Mouse (Mus musculus) heart, postnatal 0 days (tissue): ENCODE results near the gene Ccdc180. TPM values are rescaled to one million over a fixed set of nuclear protein-coding genes. Genes with fewer than 3 reads are reported as not detected.
A peak's percentile ranks its signal among the peaks of the same experiment; 100 is the strongest.

Source experiments
- ATAC-seq: fragments of 200-750 bp; cut with Nextera tagmentation; 2 replicates; pipeline ENCODE4 v1.8.0; 2017; ENCODE audit warnings: low read depth, moderate number of reproducible peaks, moderate library complexity; ENCODE audit not compliant: insufficient read depth
- DNase-seq: peaks from one replicate; pipeline ENCODE4 v3.0.0-alpha.2; 2016; ENCODE audit warnings: low spot score
- H3K27ac ChIP-seq: fragments of 300-500 bp; sonication (generic); 2 replicates; pipeline ENCODE4 v1.5.1; 2014; ENCODE audit warnings: low read depth, mild to moderate bottlenecking
- H3K27me3 ChIP-seq: fragments of 300-500 bp; sonication (generic); 2 replicates; pipeline ENCODE4 v1.6.1; 2014; ENCODE audit warnings: low read length, mixed read lengths; ENCODE audit not compliant: control insufficient read depth, insufficient read depth
- H3K36me3 ChIP-seq: fragments of 300-500 bp; sonication (generic); replicated peaks from 2 replicates; pipeline ENCODE4 v1.6.1; 2014; ENCODE audit warnings: low read length, mixed read lengths; ENCODE audit not compliant: control insufficient read depth, insufficient read depth
- H3K4me1 ChIP-seq: fragments of 300-500 bp; sonication (generic); 2 replicates; pipeline ENCODE4 v1.6.1; 2014; ENCODE audit warnings: antibody characterized with exemption; ENCODE audit not compliant: control insufficient read depth, insufficient read depth
- H3K4me2 ChIP-seq: fragments of 300-500 bp; sonication (generic); 2 replicates; pipeline ENCODE4 v1.6.1; 2014; ENCODE audit warnings: low read depth, mild to moderate bottlenecking, low read length, moderate library complexity
- H3K4me3 ChIP-seq: fragments of 300-500 bp; sonication (generic); 2 replicates; pipeline ENCODE4 v1.5.1; 2014; ENCODE audit warnings: low read depth, low read length
- H3K9ac ChIP-seq: fragments of 300-500 bp; sonication (generic); replicated peaks from 2 replicates; pipeline ENCODE4 v1.6.1; 2014; ENCODE audit warnings: low read depth, low read length, mixed read lengths
- H3K9me3 ChIP-seq: fragments of 300-500 bp; sonication (generic); replicated peaks from 2 replicates; pipeline ENCODE4 v1.6.1; 2016; ENCODE audit warnings: low read length; ENCODE audit not compliant: control insufficient read depth
- CTCF ChIP-seq: IDR thresholded peaks from 2 replicates; pipeline ENCODE4 v1.5.1; 2016; ENCODE audit warnings: antibody characterized with exemption, control low read depth, low read depth
- EP300 ChIP-seq: IDR thresholded peaks from 2 replicates; pipeline ENCODE4 v1.6.1; 2016; ENCODE audit warnings: antibody characterized with exemption, low read depth
- WGBS: fragments of 180-500 bp; shearing (Covaris S2); extraction: QIAGEN DNeasy Blood & Tissue Kit; methylation state at CpG from one replicate; pipeline ENCODE4 v1.1.7; 2014; 5-methylcytosine and 5-hydroxymethylcytosine counted together
- polyA plus RNA-seq: library from polyadenylated mRNA; unstranded; fragments of >200 nt; fragmentation: Nextera tagmentation; extraction: Ambion mirVana; gene quantifications from 2 replicates; pipeline ENCODE4 v1.2.1, GENCODE M21; 2015
- total RNA-seq: library from RNA; depleted of rRNA; stranded (reverse); fragments of >200 nt; gene quantifications from 2 replicates; pipeline ENCODE4 v1.2.3, GENCODE M21; 2014; ENCODE audit warnings: low replicate concordance

Gene Ccdc180
- total and polyA plus RNA-seq, 2 experiments from 2014 or later, result 0.12 TPM; not detected in 1

GRCm38 (mm10) chr4:45867416-45867815 lies 22.7 kb upstream of the Ccdc180 start:
- DNase-seq (no peak), ATAC-seq (no peak)
- TF ChIP-seq EP300 (no peak), CTCF (no peak)
- Histone ChIP-seq H3K9me3 (no peaks in the 10 kb centered on the region), H3K36me3 (no peaks in the 10 kb centered on the region), H3K27me3 (no peaks in the 10 kb centered on the region), H3K27ac (no peak overlapping the region), H3K4me3 (no peak overlapping the region), H3K4me2 (no peak overlapping the region), H3K4me1 (peaks cover 4% of the 10 kb centered on the region; the same call in 1 of the 2 replicates), H3K9ac (no peak overlapping the region)
- WGBS, result 87% methylated on average over 8 of the region's 8 CpGs

- Histone ChIP-seq H3K27ac (no peak overlapping the region), H3K27me3 (no peaks in the 10 kb centered on the region), H3K9me3 (no peaks in the 10 kb centered on the region), H3K36me3 (no peaks in the 10 kb centered on the region), H3K4me1 (peaks cover 4% of the 10 kb centered on the region; the same call in 1 of the 2 replicates), H3K4me3 (no peak overlapping the region), H3K4me2 (peak overlapping the region; percentile 19; the same call in 1 of the 2 replicates), H3K9ac (no peak overlapping the region; the same call in 1 of the 2 replicates)
- no peak for ATAC-seq
- TF ChIP-seq EP300 (no peak), CTCF (no peak)
- WGBS, result 32% methylated on average over 24 of the region's 24 CpGs
- no peak for DNase-seq
These were observed 20.9 kb upstream of the Ccdc180 start for GRCm38 (mm10) chr4:45869021-45869815.

DNA sequence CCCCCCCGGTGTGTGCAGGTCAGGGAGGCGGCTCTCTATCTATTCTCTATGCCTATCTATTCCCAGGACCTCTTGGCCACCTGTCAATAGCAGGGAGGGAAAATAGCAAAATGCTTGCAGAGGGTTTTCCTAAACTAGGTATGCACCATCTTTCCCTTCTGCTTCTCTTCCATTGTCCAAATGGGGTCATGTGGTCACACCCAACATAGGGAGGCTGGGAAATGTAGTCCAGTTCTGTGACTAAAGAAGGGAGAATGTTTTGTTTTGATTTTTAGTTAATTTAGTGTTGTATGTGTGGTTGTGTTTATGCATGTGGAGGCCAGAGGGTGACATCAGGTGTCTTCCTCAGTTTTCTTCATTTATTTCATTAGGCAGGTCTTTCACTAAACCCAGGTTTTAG lies 18.0 kb upstream of the Ccdc180 start:
- Histone ChIP-seq H3K27me3 (no peaks in the 10 kb centered on the region), H3K4me1 (peaks cover 4% of the 10 kb centered on the region; the same call in 1 of the 2 replicates), H3K36me3 (no peaks in the 10 kb centered on the region), H3K27ac (no peak overlapping the region), H3K9me3 (no peaks in the 10 kb centered on the region), H3K4me2 (no peak overlapping the region), H3K4me3 (no peak overlapping the region), H3K9ac (no peak overlapping the region)
- TF ChIP-seq EP300 (no peak), CTCF (no peak)
- ATAC-seq (no peak), DNase-seq (no peak)
- 38% methylated on average over 1 of the region's 2 CpGs for WGBS

- Histone ChIP-seq H3K4me3 (no peak overlapping the region), H3K4me1 (no peaks in the 10 kb centered on the region), H3K4me2 (no peak overlapping the region), H3K9ac (no peak overlapping the region), H3K27ac (no peak overlapping the region), H3K9me3 (no peaks in the 10 kb centered on the region), H3K27me3 (no peaks in the 10 kb centered on the region), H3K36me3 (no peaks in the 10 kb centered on the region)
- DNase-seq (peak; percentile 32), ATAC-seq (peak; percentile 57)
- TF ChIP-seq EP300, result no peak
- peak; percentile 72 for TF ChIP-seq CTCF
- WGBS, result 37% methylated on average over 5 of the region's 5 CpGs
These were observed 11.2 kb upstream of the Ccdc180 start for GRCm38 (mm10) chr4:45878929-45879328.

DNA sequence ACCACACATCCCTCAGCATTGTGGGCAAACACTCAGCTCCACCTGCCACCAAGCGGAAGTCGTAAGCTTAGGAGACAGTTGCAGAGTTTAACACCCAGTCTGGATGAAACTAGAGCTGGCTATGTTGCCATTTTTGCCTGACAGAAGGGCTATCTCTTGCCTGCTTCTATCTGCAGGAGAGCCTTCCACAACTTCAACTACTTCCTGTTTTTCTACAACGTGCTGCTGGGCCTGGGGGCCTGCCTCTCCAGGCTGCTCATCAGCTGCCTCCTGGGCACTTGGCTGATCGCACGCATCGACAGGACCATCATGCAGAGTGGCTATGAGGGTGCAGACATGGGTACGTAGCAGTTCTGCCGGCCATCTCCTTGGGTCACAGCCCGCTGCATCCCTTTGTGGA lies 7.6 kb upstream of the Ccdc180 start:
- DNase-seq (no peak), ATAC-seq (no peak)
- no peak overlapping the region for H3K4me2 ChIP-seq
- TF ChIP-seq EP300, result no peak
- TF ChIP-seq CTCF, result no peak
- H3K9ac ChIP-seq, result no peak overlapping the region
- no peaks in the 10 kb centered on the region for H3K27me3 ChIP-seq
- H3K9me3 ChIP-seq, result no peaks in the 10 kb centered on the region
- H3K4me1 ChIP-seq, result no peaks in the 10 kb centered on the region
- H3K27ac ChIP-seq, result no peak overlapping the region
- H3K4me3 ChIP-seq, result no peak overlapping the region
- 65% methylated on average over 9 of the region's 9 CpGs for WGBS
- H3K36me3 ChIP-seq, result no peaks in the 10 kb centered on the region

DNA sequence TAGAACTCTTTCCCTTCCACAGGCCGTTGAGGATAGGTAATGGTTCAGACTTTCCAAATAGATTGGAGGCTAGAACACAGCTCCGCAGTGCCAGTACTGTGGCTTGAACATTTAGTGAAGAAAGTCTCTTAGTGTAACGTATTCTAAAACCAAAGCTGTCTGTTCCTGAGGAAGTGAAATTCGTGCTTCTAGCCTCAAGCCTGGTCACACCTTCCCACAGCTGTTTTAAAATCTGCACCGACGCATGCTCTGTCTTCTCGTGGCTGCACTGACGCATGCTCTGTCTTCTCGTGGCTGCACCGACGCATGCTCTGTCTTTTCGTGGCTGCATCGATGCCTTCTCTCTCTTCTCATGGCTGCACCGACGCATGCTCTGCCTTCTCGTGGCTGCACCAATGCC lies 6.9 kb upstream of the Ccdc180 start:
- no peaks in the 10 kb centered on the region for H3K36me3 ChIP-seq
- no peaks in the 10 kb centered on the region for H3K4me1 ChIP-seq
- H3K27ac ChIP-seq, result no peak overlapping the region
- WGBS, result 87% methylated on average over 16 of the region's 16 CpGs
- H3K9me3 ChIP-seq, result no peaks in the 10 kb centered on the region
- H3K4me2 ChIP-seq, result no peak overlapping the region
- no peak overlapping the region for H3K4me3 ChIP-seq
- no peak for ATAC-seq
- no peak overlapping the region for H3K9ac ChIP-seq
- no peak for TF ChIP-seq CTCF
- TF ChIP-seq EP300, result no peak
- no peak for DNase-seq
- no peaks in the 10 kb centered on the region for H3K27me3 ChIP-seq
